Mouse (Mus musculus): ENCODE measurements around the gene Scyl3. TPM values are rescaled to one million over a fixed set of nuclear protein-coding genes. Genes with fewer than 3 reads are reported as not detected.

Gene Scyl3
- total RNA-seq, 2 experiments from 2014 or later, result 5.7 to 7.9 TPM

DNA sequence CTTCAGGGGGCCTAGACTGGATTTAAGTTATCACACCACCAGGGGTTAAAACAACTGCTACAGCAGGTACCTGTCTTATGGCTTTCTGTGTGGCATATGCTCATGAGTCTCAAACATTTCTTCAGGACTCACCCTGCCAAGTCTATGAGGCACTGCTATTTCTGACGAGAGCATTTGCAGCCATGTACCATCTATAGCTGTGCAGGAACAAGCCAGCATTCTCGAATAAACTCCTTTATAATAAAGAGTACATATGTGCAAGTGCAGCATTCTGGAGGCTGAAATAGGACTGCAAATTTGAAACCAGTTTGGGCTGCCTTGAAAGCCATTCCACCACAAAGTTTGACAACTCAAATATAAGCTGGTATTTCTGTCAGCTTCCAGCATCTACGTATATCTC is 29.1 kb downstream of the Scyl3 start:
- DNase-seq, result no peak

GRCm38 (mm10) chr1:163964008-163964689 is 35.2 kb downstream of the Scyl3 start:
- no peak for DNase-seq

DNA sequence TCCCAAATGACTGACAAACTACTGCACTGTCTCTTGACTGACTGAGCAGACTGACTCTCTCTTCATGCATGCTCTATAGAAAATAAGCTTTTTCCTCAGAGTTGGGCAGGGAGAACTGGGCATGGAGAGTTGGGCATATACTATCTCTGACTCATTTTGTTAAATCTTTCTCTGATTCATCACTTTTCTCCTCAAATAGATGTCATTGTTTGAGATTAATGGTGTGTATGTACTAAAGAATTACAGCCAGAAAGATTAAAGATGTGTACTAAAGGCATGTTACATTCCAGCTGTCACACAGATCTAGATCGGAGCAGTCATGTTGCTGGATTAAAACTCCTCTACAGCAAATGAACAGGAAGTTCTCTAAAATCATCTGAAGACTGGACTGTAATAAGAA is 45.6 kb downstream of the Scyl3 start:
- DNase-seq, result no peak

DNA sequence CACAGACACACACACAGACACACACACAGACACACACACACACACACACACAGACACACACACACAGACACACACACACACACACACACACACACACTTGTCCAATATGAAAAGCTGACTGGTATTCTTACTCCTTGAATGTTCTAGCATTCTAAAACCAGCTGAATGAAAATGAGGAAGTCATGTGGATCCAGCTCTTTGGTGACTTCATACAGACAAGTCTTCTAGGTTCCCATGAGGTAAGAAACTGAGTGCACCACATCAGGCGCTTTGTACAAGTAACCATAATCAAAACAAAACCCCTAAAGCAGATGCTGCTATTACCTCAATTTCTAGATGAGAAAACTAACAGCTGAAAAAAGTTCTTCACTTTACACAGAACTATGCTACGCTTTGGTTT is 46.2 kb downstream of the Scyl3 start:
- no peak for DNase-seq

GRCm38 (mm10) chr1:163976515-163976914 is 47.6 kb downstream of the Scyl3 start:
- no peak for DNase-seq

DNA sequence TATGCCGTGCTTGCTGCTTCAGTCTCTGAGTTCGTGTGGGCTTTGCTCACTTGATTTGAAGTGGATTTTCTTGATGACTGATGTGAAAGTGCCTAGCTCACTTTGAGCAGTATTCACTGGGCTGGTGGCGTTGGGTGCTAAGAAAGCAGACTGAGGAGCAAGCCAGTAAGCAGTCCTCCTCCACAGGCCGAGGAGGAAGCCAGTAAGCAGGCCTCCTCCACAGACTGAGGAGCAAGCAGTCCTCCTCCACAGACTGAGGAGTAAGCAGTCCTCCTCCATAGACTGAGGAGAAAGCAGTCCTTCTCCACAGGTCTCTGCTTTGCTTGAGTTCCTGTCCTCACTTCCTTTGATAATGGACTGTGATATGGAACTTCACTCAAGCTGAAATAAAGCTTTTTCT is 63.5 kb downstream of the Scyl3 start:
- DNase-seq, result no peak

- no peak for DNase-seq
Observed at GRCm38 (mm10) chr1:163994173-163994720, 65.3 kb downstream of the Scyl3 start.

- peak; percentile 84 for DNase-seq
Observed at GRCm38 (mm10) chr1:163994721-163995608, 66.1 kb downstream of the Scyl3 start, which contains the start of the genes BC055324 and Mettl18. TSS of gene BC055324 (minus strand) at chr1:163994796. TSS of gene Mettl18 (plus strand) at chr1:163994889.

- DNase-seq, result no peak
Observed at GRCm38 (mm10) chr1:163995609-163995913, 66.7 kb downstream of the Scyl3 start.

GRCm38 (mm10) chr1:164001831-164002452 is 73.0 kb downstream of the Scyl3 start:
- DNase-seq, result no peak

DNA sequence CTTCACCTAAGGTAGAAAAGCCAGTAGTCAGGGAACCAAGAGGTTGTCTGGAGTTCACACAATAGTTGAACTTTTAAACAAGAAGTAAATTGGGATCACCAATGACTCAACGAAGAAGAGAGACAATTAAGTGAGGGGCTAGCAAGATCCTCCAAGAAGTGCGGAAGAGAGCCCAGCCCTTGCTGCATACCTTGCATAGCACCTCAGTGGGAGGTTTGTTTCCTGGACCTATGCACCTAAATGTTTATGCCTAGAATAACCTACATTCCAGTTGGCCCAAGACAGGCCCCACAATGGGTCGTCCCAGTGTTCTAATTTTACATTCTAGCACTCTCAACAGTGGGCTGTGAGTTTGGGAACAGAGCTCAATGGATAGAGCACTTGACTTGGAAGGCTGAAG is 75.4 kb downstream of the Scyl3 start:
- DNase-seq, result no peak

Other genes with a start within 250 kb of the Scyl3 start
- gene Mettl11b, start 203.9 kb upstream of the Scyl3 start, total RNA-seq (2021), result 10 to 100 TPM; 17.5 to 23.0 TPM
- gene Kifap3, start 149.5 kb upstream of the Scyl3 start, total RNA-seq (2021), result 10 to 100 TPM; 15.3 to 20.1 TPM
- gene BC055324, start 65.7 kb downstream of the Scyl3 start, total RNA-seq (2021), result 1 to 10 TPM; 2.0 to 2.4 TPM
- gene Mettl18, start 65.8 kb downstream of the Scyl3 start, total RNA-seq (2021), result 1 to 10 TPM; 2.7 to 3.1 TPM
- not detected for gene Sele, start 119.1 kb downstream of the Scyl3 start, total RNA-seq (2021)
- gene Sell, start 132.9 kb downstream of the Scyl3 start, total RNA-seq (2021), result 1 to 10 TPM in 1 of 2 experiments, under 1 TPM in 1; 0.47 to 1.0 TPM
- gene Selp, start 186.2 kb downstream of the Scyl3 start, total RNA-seq (2021), result under 1 TPM; 0.70 to 0.95 TPM
- gene F5, start 222.7 kb downstream of the Scyl3 start, total RNA-seq (2021), result under 1 TPM; 0.14 to 0.68 TPM